Comparison of ENCODE assay signal across 30 mouse cellular contexts in genomic region chr5:39857192-39857591, GRCm38 (mm10).
DNase-seq lines count a peak whose midpoint lies in the region; ATAC-seq lines count a peak whose summit lies in the region.
"Had no signal": no experiment of that assay in that cellular context is flagged by ENCODE, and none has a peak within 500 bp of the region (broad histone marks: within the 10 kb centered on the region; RNA-seq: fewer than 3 reads in every experiment).

No protein-coding gene starts in this region.

- peak; percentile 44 for ATAC-seq in hindbrain, embryonic 11.5 days (ENCODE audit: low FRiP score)
- ATAC-seq in hindbrain, embryonic 13.5 days (ENCODE audit: low FRiP score), result no peak
- ATAC-seq in forebrain, embryonic 15.5 days (replicated peaks), result peak; percentile 57
- peak; percentile 79 for ATAC-seq in midbrain, embryonic 11.5 days (ENCODE audit: low FRiP score)
- peak; percentile 62 for ATAC-seq in midbrain, embryonic 16.5 days
- ATAC-seq: intestine, embryonic 15.5 days; lung, postnatal 0 days had no signal

- no peak overlapping the region for H3K9ac ChIP-seq in hindbrain, embryonic 11.5 days (ENCODE audit: low read depth, low read length)
- no peak overlapping the region for H3K9ac ChIP-seq in hindbrain, embryonic 13.5 days
- H3K9ac ChIP-seq in forebrain, embryonic 15.5 days (replicated peaks), result no peak overlapping the region
- no peak overlapping the region for H3K9ac ChIP-seq in midbrain, embryonic 11.5 days (ENCODE audit: low read length)
- no peak overlapping the region for H3K9ac ChIP-seq in midbrain, embryonic 16.5 days (ENCODE audit: low read depth, low read length)
- H3K9ac ChIP-seq: heart, embryonic 13.5 days; hindbrain, embryonic 15.5 days; intestine, embryonic 15.5 days; limb, embryonic 15.5 days; liver, embryonic 13.5 days had no signal

- H3K4me1 ChIP-seq in hindbrain, embryonic 11.5 days (replicated peaks; ENCODE audit: control insufficient read depth, insufficient read depth, low read length), result no peaks in the 10 kb centered on the region
- H3K4me1 ChIP-seq in hindbrain, embryonic 13.5 days (replicated peaks), result peaks cover 8% of the 10 kb centered on the region; the same call in 1 of the 2 replicates
- H3K4me1 ChIP-seq in forebrain, embryonic 15.5 days, result peaks cover 7% of the 10 kb centered on the region; the same call in 1 of the 2 replicates
- peaks cover 6% of the 10 kb centered on the region; the same call in 1 of the 2 replicates for H3K4me1 ChIP-seq in midbrain, embryonic 11.5 days (ENCODE audit: control insufficient read depth, insufficient read depth, low read length)
- H3K4me1 ChIP-seq in midbrain, embryonic 16.5 days (ENCODE audit: control insufficient read depth, insufficient read depth, low read length), result 0 out of 2 replicates have a peak, but pooled peaks cover 2% of the 10 kb centered on the region
- H3K4me1 ChIP-seq: heart, embryonic 13.5 days; intestine, embryonic 15.5 days; limb, embryonic 10.5 days; limb, embryonic 15.5 days; liver, embryonic 13.5 days had no signal

- no peak overlapping the region for H3K27ac ChIP-seq in hindbrain, embryonic 11.5 days (ENCODE audit: low read depth, low read length)
- H3K27ac ChIP-seq in hindbrain, embryonic 13.5 days, result no peak overlapping the region
- peak overlapping the region; percentile 69 for H3K27ac ChIP-seq in forebrain, embryonic 15.5 days (replicated peaks)
- peak overlapping the region; percentile 17; the same call in 1 of the 2 replicates for H3K27ac ChIP-seq in midbrain, embryonic 11.5 days (ENCODE audit: low read depth, low read length)
- H3K27ac ChIP-seq in midbrain, embryonic 16.5 days (ENCODE audit: low read length), result no peak overlapping the region
- H3K27ac ChIP-seq: gastrocnemius, adult 2 months; heart, adult 2 months; heart, embryonic 13.5 days; hindbrain, embryonic 15.5 days; intestine, embryonic 15.5 days; kidney, postnatal 0 days; limb, embryonic 10.5 days; limb, embryonic 15.5 days; liver, embryonic 13.5 days; stomach, postnatal 0 days had no signal

- H3K9me3 ChIP-seq in hindbrain, embryonic 11.5 days (ENCODE audit: control insufficient read depth, low read length), result no peaks in the 10 kb centered on the region
- H3K9me3 ChIP-seq in hindbrain, embryonic 13.5 days, result no peaks in the 10 kb centered on the region
- H3K9me3 ChIP-seq in forebrain, embryonic 15.5 days, result no peaks in the 10 kb centered on the region
- H3K9me3 ChIP-seq in midbrain, embryonic 11.5 days (ENCODE audit: control insufficient read depth, low read length), result no peaks in the 10 kb centered on the region
- H3K9me3 ChIP-seq in midbrain, embryonic 16.5 days (replicated peaks; ENCODE audit: control insufficient read depth, low read length, poor library complexity, severe bottlenecking), result no peaks in the 10 kb centered on the region
- H3K9me3 ChIP-seq: heart, embryonic 13.5 days; hindbrain, embryonic 15.5 days; intestine, embryonic 15.5 days; limb, embryonic 10.5 days; limb, embryonic 15.5 days; liver, embryonic 13.5 days had no signal

- H3K27me3 ChIP-seq in hindbrain, embryonic 11.5 days (ENCODE audit: control insufficient read depth, insufficient read depth, low read length), result no peaks in the 10 kb centered on the region
- H3K27me3 ChIP-seq in hindbrain, embryonic 13.5 days, result no peaks in the 10 kb centered on the region
- H3K27me3 ChIP-seq in forebrain, embryonic 15.5 days, result no peaks in the 10 kb centered on the region
- no peaks in the 10 kb centered on the region for H3K27me3 ChIP-seq in midbrain, embryonic 11.5 days (ENCODE audit: control insufficient read depth, insufficient read depth, low read length)
- no peaks in the 10 kb centered on the region for H3K27me3 ChIP-seq in midbrain, embryonic 16.5 days (ENCODE audit: control insufficient read depth, insufficient read depth, low read depth, low read length)
- H3K27me3 ChIP-seq: heart, embryonic 13.5 days; hindbrain, embryonic 15.5 days; intestine, embryonic 15.5 days; limb, embryonic 15.5 days; liver, embryonic 13.5 days had no signal

- H3K4me3 ChIP-seq in hindbrain, embryonic 11.5 days (ENCODE audit: low read depth, low read length), result no peak overlapping the region
- H3K4me3 ChIP-seq in hindbrain, embryonic 13.5 days, result no peak overlapping the region
- H3K4me3 ChIP-seq in forebrain, embryonic 15.5 days, result no peak overlapping the region
- no peak overlapping the region for H3K4me3 ChIP-seq in midbrain, embryonic 11.5 days (ENCODE audit: low read depth, low read length)
- no peak overlapping the region for H3K4me3 ChIP-seq in midbrain, embryonic 16.5 days (ENCODE audit: low read depth, low read length)
- H3K4me3 ChIP-seq: gastrocnemius, adult 2 months; heart, adult 2 months; heart, embryonic 13.5 days; hindbrain, embryonic 15.5 days; intestine, embryonic 15.5 days; limb, embryonic 10.5 days; limb, embryonic 15.5 days; liver, embryonic 13.5 days had no signal

- intact Hi-C loops in heart, postnatal 14 days (cut with DNase I), result no loop called here

- DNase-seq in hindbrain, embryonic 11.5 days (ENCODE audit: low spot score), result no peak
- peak; percentile 83 for DNase-seq in midbrain, embryonic 11.5 days (ENCODE audit: low spot score, missing footprints)
- DNase-seq in adrenal gland, postnatal 10 days, result no peak
- DNase-seq in spleen, adult 18-20 months, result no peak
- no peak for DNase-seq in heart, postnatal 14 days
- DNase-seq: cerebellum, adult 8-10 months; cerebellum, postnatal 25 days; gastrocnemius, adult 2 months; heart, adult 2 months; heart, postnatal 10 days; kidney, adult 2 months; kidney, postnatal 4 days; layer of hippocampus, postnatal 36 days; liver, embryonic 13.5 days; lung, adult 18-20 months; lung, postnatal 4 days; right cerebral cortex, postnatal 25 days; thymus, adult 2 months; thymus, postnatal 4 days had no signal

- 63% methylated on average over 2 of the region's 2 CpGs for WGBS in hindbrain, embryonic 11.5 days
- WGBS in hindbrain, embryonic 13.5 days, result 40% methylated on average over 2 of the region's 2 CpGs
- 39% methylated on average over 2 of the region's 2 CpGs for WGBS in forebrain, embryonic 15.5 days
- 45% methylated on average over 2 of the region's 2 CpGs for WGBS in midbrain, embryonic 11.5 days
- WGBS in midbrain, embryonic 16.5 days, result 22% methylated on average over 2 of the region's 2 CpGs

- no peaks in the 10 kb centered on the region for H3K36me3 ChIP-seq in hindbrain, embryonic 11.5 days (ENCODE audit: control insufficient read depth, insufficient read depth, low read length)
- no peaks in the 10 kb centered on the region for H3K36me3 ChIP-seq in hindbrain, embryonic 13.5 days
- no peaks in the 10 kb centered on the region for H3K36me3 ChIP-seq in forebrain, embryonic 15.5 days
- H3K36me3 ChIP-seq in midbrain, embryonic 11.5 days (ENCODE audit: control insufficient read depth, insufficient read depth, low read length), result no peaks in the 10 kb centered on the region
- H3K36me3 ChIP-seq in midbrain, embryonic 16.5 days (ENCODE audit: control insufficient read depth, insufficient read depth, low read length), result no peaks in the 10 kb centered on the region
- H3K36me3 ChIP-seq: heart, embryonic 13.5 days; hindbrain, embryonic 15.5 days; intestine, embryonic 15.5 days; limb, embryonic 10.5 days; limb, embryonic 15.5 days; liver, embryonic 13.5 days had no signal

- no peak overlapping the region for H3K4me2 ChIP-seq in hindbrain, embryonic 11.5 days (replicated peaks; ENCODE audit: low read depth, low read length)
- H3K4me2 ChIP-seq in hindbrain, embryonic 13.5 days, result no peak overlapping the region
- H3K4me2 ChIP-seq in forebrain, embryonic 15.5 days (replicated peaks), result peak overlapping the region; percentile 6; the same call in 1 of the 2 replicates
- no peak overlapping the region for H3K4me2 ChIP-seq in midbrain, embryonic 11.5 days
- no peak overlapping the region for H3K4me2 ChIP-seq in midbrain, embryonic 16.5 days (ENCODE audit: low read length)
- H3K4me2 ChIP-seq: heart, embryonic 13.5 days; hindbrain, embryonic 15.5 days; intestine, embryonic 15.5 days; limb, embryonic 15.5 days; liver, embryonic 13.5 days had no signal

Comparison
In these comparisons a context has a peak if more than half of its experiments do, and no peak if none do; other contexts are left out.
1. H3K27ac ChIP-seq: peak in forebrain, embryonic 15.5 days (single experiment) and midbrain, embryonic 11.5 days (single experiment); none in hindbrain, embryonic 11.5 days (single experiment), hindbrain, embryonic 13.5 days (single experiment) and midbrain, embryonic 16.5 days (single experiment).